Comparison of ENCODE assay signal across 25 mouse cellular contexts in genomic region chr5:118033740-118034139, GRCm38 (mm10). TPM values are rescaled to one million over a fixed set of nuclear protein-coding genes. Genes with fewer than 3 reads are reported as not detected.
DNase-seq lines count a peak whose midpoint lies in the region; ATAC-seq and TF ChIP-seq lines count a peak whose summit lies in the region.
"Had no signal": no experiment of that assay in that cellular context is flagged by ENCODE, and none has a peak within 500 bp of the region (broad histone marks: within the 10 kb centered on the region; RNA-seq: fewer than 3 reads in every experiment).

No protein-coding gene starts in this region.

- no peak overlapping the region for H3K4me3 ChIP-seq in heart, embryonic 12.5 days
- H3K4me3 ChIP-seq in ES-Bruce4 (ENCODE audit: low read depth, low read length), result no peak overlapping the region
- no peak overlapping the region for H3K4me3 ChIP-seq in midbrain, embryonic 15.5 days
- H3K4me3 ChIP-seq: embryonic facial prominence, embryonic 10.5 days; forebrain, embryonic 10.5 days; heart, adult 2 months; hindbrain, embryonic 10.5 days; layer of hippocampus, adult 2 months; midbrain, embryonic 10.5 days had no signal

- H3K27ac ChIP-seq in heart, embryonic 12.5 days (ENCODE audit: poor library complexity, severe bottlenecking), result peak overlapping the region; percentile 59; the same call in 1 of the 2 replicates
- H3K27ac ChIP-seq in ES-Bruce4 (ENCODE audit: insufficient read depth, low read length), result peak overlapping the region; percentile 52; the same call in 1 of the 2 replicates
- no peak overlapping the region for H3K27ac ChIP-seq in midbrain, embryonic 15.5 days
- H3K27ac ChIP-seq: embryonic facial prominence, embryonic 10.5 days; forebrain, embryonic 10.5 days; heart, adult 2 months; hindbrain, embryonic 10.5 days; layer of hippocampus, adult 2 months; midbrain, embryonic 10.5 days had no signal

- TF ChIP-seq CTCF in ES-Bruce4 (IDR thresholded peaks at IDR 0.05; ENCODE audit: low read depth, low read length), result no peak

- no peaks in the 10 kb centered on the region for H3K36me3 ChIP-seq in heart, embryonic 12.5 days
- H3K36me3 ChIP-seq in ES-Bruce4 (ENCODE audit: control insufficient read depth, insufficient read depth, low read length, poor library complexity, severe bottlenecking), result no peaks in the 10 kb centered on the region
- H3K36me3 ChIP-seq in midbrain, embryonic 15.5 days (replicated peaks), result no peaks in the 10 kb centered on the region
- H3K36me3 ChIP-seq: embryonic facial prominence, embryonic 10.5 days; forebrain, embryonic 10.5 days; hindbrain, embryonic 10.5 days; midbrain, embryonic 10.5 days had no signal

- H3K27me3 ChIP-seq in heart, embryonic 12.5 days (replicated peaks), result peaks cover 22% of the 10 kb centered on the region
- H3K27me3 ChIP-seq in ES-Bruce4 (ENCODE audit: control insufficient read depth, insufficient read depth, low read length, poor library complexity, severe bottlenecking), result no peaks in the 10 kb centered on the region
- peaks cover 18% of the 10 kb centered on the region for H3K27me3 ChIP-seq in midbrain, embryonic 15.5 days (replicated peaks)
- H3K27me3 ChIP-seq: CH12.LX had no signal

- peak; percentile 84 to 88 for DNase-seq in adrenal gland, adult (ENCODE audit: inconsistent age in 2 of 2, low spot score in 1 of 2)
- DNase-seq in adrenal gland, postnatal 4 days (ENCODE audit: low spot score in 2 of 2), result no peak
- DNase-seq in heart, postnatal 4 days, result no peak
- DNase-seq in adrenal gland, postnatal 25 days, result peak; percentile 50
- DNase-seq: gastrocnemius, postnatal 10 days; heart, adult 2 months; kidney, postnatal 25 days; lung, postnatal 4 days; right cerebral cortex, adult 18-20 months; right cerebral cortex, postnatal 4 days; thymus, adult 18-20 months; thymus, postnatal 36 days had no signal

- ATAC-seq in heart, embryonic 12.5 days (ENCODE audit: insufficient number of reproducible peaks, low FRiP score), result no peak
- ATAC-seq in midbrain, embryonic 15.5 days (replicated peaks), result no peak
- ATAC-seq: activated CD4-positive, CD25-positive, alpha-beta regulatory T cell, adult 4 months; forebrain, embryonic 16.5 days; hindbrain, embryonic 16.5 days; intestine, embryonic 16.5 days had no signal

- TF ChIP-seq POLR2A in ES-Bruce4 (IDR thresholded peaks at IDR 0.05; ENCODE audit: insufficient read depth, low read length), result no peak

- no peak overlapping the region for H3K9ac ChIP-seq in heart, embryonic 12.5 days
- no peak overlapping the region for H3K9ac ChIP-seq in ES-Bruce4 (ENCODE audit: low read depth, poor library complexity, severe bottlenecking)
- no peak overlapping the region for H3K9ac ChIP-seq in midbrain, embryonic 15.5 days

- H3K9me3 ChIP-seq in heart, embryonic 12.5 days (replicated peaks), result no peaks in the 10 kb centered on the region
- no peaks in the 10 kb centered on the region; the same call in 1 of the 2 replicates for H3K9me3 ChIP-seq in ES-Bruce4 (replicated peaks; ENCODE audit: control insufficient read depth, insufficient read depth, low read length, poor library complexity, severe bottlenecking)
- no peaks in the 10 kb centered on the region for H3K9me3 ChIP-seq in midbrain, embryonic 15.5 days
- H3K9me3 ChIP-seq: forebrain, embryonic 10.5 days; midbrain, embryonic 10.5 days had no signal

- H3K4me2 ChIP-seq in heart, embryonic 12.5 days, result no peak overlapping the region
- H3K4me2 ChIP-seq in midbrain, embryonic 15.5 days, result no peak overlapping the region

- peaks cover 48% of the 10 kb centered on the region for H3K4me1 ChIP-seq in heart, embryonic 12.5 days (replicated peaks)
- peaks cover 6% of the 10 kb centered on the region for H3K4me1 ChIP-seq in ES-Bruce4 (ENCODE audit: control insufficient read depth, insufficient read depth, low read length)
- peaks cover 24% of the 10 kb centered on the region for H3K4me1 ChIP-seq in midbrain, embryonic 15.5 days

- WGBS in heart, embryonic 12.5 days, result 56% methylated on average over 6 of the region's 6 CpGs
- 79% methylated on average over 6 of the region's 6 CpGs for WGBS in midbrain, embryonic 15.5 days

- no peak for TF ChIP-seq EP300 in ES-Bruce4 (IDR thresholded peaks at IDR 0.05; ENCODE audit: insufficient read depth, low read depth, low read length)

RNA-seq across cellular contexts. Expression of gene Tesc, which starts 6.2 kb away (rescaled TPM):
- 10 to 100 TPM; 53.7 to 60.8 TPM for total RNA-seq in adrenal gland, postnatal 4 days (2021)
- polyA plus RNA-seq in heart, embryonic 12.5 days (2016; fragmentation: Nextera tagmentation; extraction: Ambion mirVana), result 17.3 and 20.4 TPM in 2 replicates
- total RNA-seq in heart, postnatal 4 days (2021), result 10 to 100 TPM; 57.1 to 58.8 TPM
- polyA plus RNA-seq in ES-Bruce4 (2011; ENCODE audit: insufficient read depth, insufficient read length, low read depth, missing spikeins), result 8.8 and 12.3 TPM in 2 replicates
- total RNA-seq in adrenal gland, postnatal 25 days (2021), result 103 and 131 TPM in 2 replicates
- 6.5 and 7.9 TPM in 2 replicates for polyA plus RNA-seq in midbrain, embryonic 15.5 days (2015; fragmentation: Nextera tagmentation; extraction: Ambion mirVana)

RNA-seq across cellular contexts. Expression of gene Fbxo21, which starts 57.2 kb away (rescaled TPM):
- 10 to 100 TPM; 89.3 to 94.4 TPM for total RNA-seq in adrenal gland, postnatal 4 days (2021)
- polyA plus RNA-seq in heart, embryonic 12.5 days (2016; fragmentation: Nextera tagmentation; extraction: Ambion mirVana), result 67.3 and 71.2 TPM in 2 replicates
- 10 to 100 TPM; 59.3 to 62.4 TPM for total RNA-seq in heart, postnatal 4 days (2021)
- polyA plus RNA-seq in ES-Bruce4 (2011; ENCODE audit: insufficient read depth, insufficient read length, low read depth, missing spikeins), result 54.6 and 60.1 TPM in 2 replicates
- 50.1 and 70.4 TPM in 2 replicates for total RNA-seq in adrenal gland, postnatal 25 days (2021)
- 179 and 183 TPM in 2 replicates for polyA plus RNA-seq in midbrain, embryonic 15.5 days (2015; fragmentation: Nextera tagmentation; extraction: Ambion mirVana)

Comparison
In these comparisons a context has a peak if more than half of its experiments do, and no peak if none do; other contexts are left out.
1. DNase-seq: peak in adrenal gland, adult (2 of 2) and adrenal gland, postnatal 25 days (single experiment); none in adrenal gland, postnatal 4 days (0 of 2) and heart, postnatal 4 days (single experiment).